Mouse (Mus musculus) urinary bladder, postnatal 25 days (tissue): ENCODE measurements around the gene Tex264.

Source experiments
- DNase-seq: peaks from one replicate; pipeline ENCODE4 v3.0.0; 2022; ENCODE audit warnings: low spot score

Gene Tex264

GRCm38 (mm10) chr9:106685249-106686101, at the start of gene Tex264:
Tex264 (minus strand) TSS chr9:106685927.
- peak; percentile 84 for DNase-seq

- no peak for DNase-seq
Measured at GRCm38 (mm10) chr9:106733690-106734089, 48.0 kb upstream of the Tex264 start.

GRCm38 (mm10) chr9:106729416-106729815, 43.7 kb upstream of the Tex264 start:
- DNase-seq, result no peak

- no peak for DNase-seq
Measured at GRCm38 (mm10) chr9:106726891-106727290, 41.2 kb upstream of the Tex264 start.

- DNase-seq, result no peak
Measured at GRCm38 (mm10) chr9:106725435-106725834, 39.7 kb upstream of the Tex264 start.

GRCm38 (mm10) chr9:106724864-106725263, 39.1 kb upstream of the Tex264 start:
- DNase-seq, result no peak

GRCm38 (mm10) chr9:106716729-106717128, 31.0 kb upstream of the Tex264 start:
- DNase-seq, result no peak

GRCm38 (mm10) chr9:106716232-106716631, 30.5 kb upstream of the Tex264 start:
- no peak for DNase-seq

- DNase-seq, result no peak
Measured at GRCm38 (mm10) chr9:106712470-106712869, 26.7 kb upstream of the Tex264 start.

- DNase-seq, result no peak
Measured at GRCm38 (mm10) chr9:106692973-106693481, 7.3 kb upstream of the Tex264 start.

- no peak for DNase-seq
Measured at GRCm38 (mm10) chr9:106688834-106689233, 3.1 kb upstream of the Tex264 start.

GRCm38 (mm10) chr9:106686983-106687650, 1.4 kb upstream of the Tex264 start:
- peak; percentile 63 for DNase-seq

- DNase-seq, result no peak
Measured at GRCm38 (mm10) chr9:106684918-106685248, 844 bp downstream of the Tex264 start.

- no peak for DNase-seq
Measured at GRCm38 (mm10) chr9:106684093-106684872, 1.4 kb downstream of the Tex264 start.

- DNase-seq, result no peak
Measured at GRCm38 (mm10) chr9:106681026-106681425, 4.7 kb downstream of the Tex264 start.

- no peak for DNase-seq
Measured at GRCm38 (mm10) chr9:106678242-106678641, 7.5 kb downstream of the Tex264 start.

GRCm38 (mm10) chr9:106677702-106678101, 8.0 kb downstream of the Tex264 start:
- DNase-seq, result no peak

- DNase-seq, result no peak
Measured at GRCm38 (mm10) chr9:106676571-106676970, 9.2 kb downstream of the Tex264 start.

GRCm38 (mm10) chr9:106675965-106676364, 9.8 kb downstream of the Tex264 start:
- DNase-seq, result no peak

GRCm38 (mm10) chr9:106675480-106675879, 10.2 kb downstream of the Tex264 start:
- peak; percentile 73 for DNase-seq

- DNase-seq, result no peak
Measured at GRCm38 (mm10) chr9:106673860-106674259, 11.9 kb downstream of the Tex264 start.

GRCm38 (mm10) chr9:106664856-106665255, 20.9 kb downstream of the Tex264 start:
- no peak for DNase-seq
